Mouse (Mus musculus): Measurements from ENCODE around the gene Olfr703. TPM values are rescaled to one million over a fixed set of nuclear protein-coding genes. Genes with fewer than 3 reads are reported as not detected.

Gene Olfr703
- not detected for total RNA-seq (2021)

GRCm38 (mm10) chr7:106843060-106843459 is at the start of gene Olfr703:
TSS of gene Olfr703 (plus strand) at chr7:106843360.
- no peak for DNase-seq (ENCODE audit: extremely low spot score in 1 of 2, low spot score in 2 of 2)
- intact Hi-C loops (cut with DNase I) = no loop called here

GRCm38 (mm10) chr7:106808734-106809133 is 34.4 kb upstream of the Olfr703 start, which contains the start of gene Olfr700:
TSS of gene Olfr700 (minus strand) at chr7:106808834.
- intact Hi-C loops (cut with DNase I) = no loop called here
- no peak for DNase-seq (ENCODE audit: extremely low spot score in 1 of 2, low spot score in 2 of 2)

- DNase-seq (ENCODE audit: extremely low spot score in 1 of 2, low spot score in 2 of 2) = no peak
- intact Hi-C loops (cut with DNase I) = no loop called here
Measured at GRCm38 (mm10) chr7:106813829-106814228, 29.3 kb upstream of the Olfr703 start, which contains the start of gene Olfr701. TSS of gene Olfr701 (plus strand) at chr7:106814129.

GRCm38 (mm10) chr7:106815775-106816174 is 27.4 kb upstream of the Olfr703 start:
- DNase-seq (ENCODE audit: extremely low spot score in 1 of 2, low spot score in 2 of 2) = no peak

GRCm38 (mm10) chr7:106818414-106818813 is 24.7 kb upstream of the Olfr703 start:
- intact Hi-C loops (cut with DNase I) = no loop called here
- no peak for DNase-seq (ENCODE audit: extremely low spot score in 1 of 2, low spot score in 2 of 2)

More at GRCm38 (mm10) chr7:106815775-106816174, 27.4 kb upstream of the Olfr703 start:
- intact Hi-C loops (cut with DNase I) = no loop called here

- no peak for DNase-seq (ENCODE audit: extremely low spot score in 1 of 2, low spot score in 2 of 2)
Measured at GRCm38 (mm10) chr7:106833793-106834192, 9.4 kb upstream of the Olfr703 start, which contains the start of gene Olfr702. TSS of gene Olfr702 (minus strand) at chr7:106833893.

GRCm38 (mm10) chr7:106862885-106863284 is 19.7 kb downstream of the Olfr703 start, which contains the start of gene Olfr704:
TSS of gene Olfr704 (plus strand) at chr7:106863185.
- DNase-seq (ENCODE audit: extremely low spot score in 1 of 2, low spot score in 2 of 2) = no peak
- intact Hi-C loops (cut with DNase I) = no loop called here

More at GRCm38 (mm10) chr7:106833793-106834192, 9.4 kb upstream of the Olfr703 start, which contains the start of gene Olfr702:
- intact Hi-C loops (cut with DNase I) = no loop called here

GRCm38 (mm10) chr7:106876791-106877190 is 33.6 kb downstream of the Olfr703 start, which contains the start of gene Olfr705:
TSS of gene Olfr705 (minus strand) at chr7:106876891.
- DNase-seq (ENCODE audit: extremely low spot score in 1 of 2, low spot score in 2 of 2) = no peak
- intact Hi-C loops (cut with DNase I) = no loop called here

GRCm38 (mm10) chr7:106888062-106888461 is 44.9 kb downstream of the Olfr703 start, which contains the start of gene Olfr706:
TSS of gene Olfr706 (minus strand) at chr7:106888162.
- DNase-seq (ENCODE audit: extremely low spot score in 1 of 2, low spot score in 2 of 2) = no peak
- intact Hi-C loops (cut with DNase I) = no loop called here

Other genes starting within 250 kb of the Olfr703 start
- gene Olfr693, start 162.8 kb upstream of the Olfr703 start, total RNA-seq (2021) = not detected
- not detected for gene Olfr694, start 151.5 kb upstream of the Olfr703 start, total RNA-seq (2021)
- not detected for gene Olfr695, start 127.0 kb upstream of the Olfr703 start, total RNA-seq (2021)
- not detected for gene Olfr697, start 100.9 kb upstream of the Olfr703 start, total RNA-seq (2021)
- gene Olfr698, start 88.0 kb upstream of the Olfr703 start, total RNA-seq (2021) = not detected
- gene Olfr699, start 50.2 kb upstream of the Olfr703 start, total RNA-seq (2021) = not detected
- gene Olfr700, start 34.5 kb upstream of the Olfr703 start, total RNA-seq (2021) = not detected
- gene Olfr701, start 29.2 kb upstream of the Olfr703 start, total RNA-seq (2021) = not detected
- gene Olfr702, start 9.5 kb upstream of the Olfr703 start, total RNA-seq (2021) = not detected
- not detected for gene Olfr704, start 19.8 kb downstream of the Olfr703 start, total RNA-seq (2021)
- gene Olfr705, start 33.5 kb downstream of the Olfr703 start, total RNA-seq (2021) = not detected
- not detected for gene Olfr706, start 44.8 kb downstream of the Olfr703 start, total RNA-seq (2021)
- gene Olfr707, start 57.9 kb downstream of the Olfr703 start, total RNA-seq (2021) = not detected
- not detected for gene Olfr1532-ps1, start 64.6 kb downstream of the Olfr703 start, total RNA-seq (2021)
- gene Olfr709-ps1, start 88.9 kb downstream of the Olfr703 start, total RNA-seq (2021) = not detected
- not detected for gene Olfr710, start 105.0 kb downstream of the Olfr703 start, total RNA-seq (2021)
- gene Olfr6, start 120.6 kb downstream of the Olfr703 start, total RNA-seq (2021) = not detected
- gene Olfr711, start 132.1 kb downstream of the Olfr703 start, total RNA-seq (2021) = not detected
- gene Olfr2, start 162.7 kb downstream of the Olfr703 start, total RNA-seq (2021) = not detected
- not detected for gene Olfr713, start 187.8 kb downstream of the Olfr703 start, total RNA-seq (2021)
- gene Olfr714, start 227.6 kb downstream of the Olfr703 start, total RNA-seq (2021) = not detected
- not detected for gene Olfr17, start 249.9 kb downstream of the Olfr703 start, total RNA-seq (2021)

All from left cerebral cortex, postnatal 10 days (tissue).